Mouse (Mus musculus): Measurements from ENCODE around the gene Prdx5. TPM values are rescaled to one million over a fixed set of nuclear protein-coding genes. Genes with fewer than 3 reads are reported as not detected.
A peak's percentile ranks its signal among the peaks of the same experiment; 100 is the strongest.

The Prdx5 gene
- polyA plus RNA-seq, 1 experiment from 2014 or later: 117 TPM

DNA sequence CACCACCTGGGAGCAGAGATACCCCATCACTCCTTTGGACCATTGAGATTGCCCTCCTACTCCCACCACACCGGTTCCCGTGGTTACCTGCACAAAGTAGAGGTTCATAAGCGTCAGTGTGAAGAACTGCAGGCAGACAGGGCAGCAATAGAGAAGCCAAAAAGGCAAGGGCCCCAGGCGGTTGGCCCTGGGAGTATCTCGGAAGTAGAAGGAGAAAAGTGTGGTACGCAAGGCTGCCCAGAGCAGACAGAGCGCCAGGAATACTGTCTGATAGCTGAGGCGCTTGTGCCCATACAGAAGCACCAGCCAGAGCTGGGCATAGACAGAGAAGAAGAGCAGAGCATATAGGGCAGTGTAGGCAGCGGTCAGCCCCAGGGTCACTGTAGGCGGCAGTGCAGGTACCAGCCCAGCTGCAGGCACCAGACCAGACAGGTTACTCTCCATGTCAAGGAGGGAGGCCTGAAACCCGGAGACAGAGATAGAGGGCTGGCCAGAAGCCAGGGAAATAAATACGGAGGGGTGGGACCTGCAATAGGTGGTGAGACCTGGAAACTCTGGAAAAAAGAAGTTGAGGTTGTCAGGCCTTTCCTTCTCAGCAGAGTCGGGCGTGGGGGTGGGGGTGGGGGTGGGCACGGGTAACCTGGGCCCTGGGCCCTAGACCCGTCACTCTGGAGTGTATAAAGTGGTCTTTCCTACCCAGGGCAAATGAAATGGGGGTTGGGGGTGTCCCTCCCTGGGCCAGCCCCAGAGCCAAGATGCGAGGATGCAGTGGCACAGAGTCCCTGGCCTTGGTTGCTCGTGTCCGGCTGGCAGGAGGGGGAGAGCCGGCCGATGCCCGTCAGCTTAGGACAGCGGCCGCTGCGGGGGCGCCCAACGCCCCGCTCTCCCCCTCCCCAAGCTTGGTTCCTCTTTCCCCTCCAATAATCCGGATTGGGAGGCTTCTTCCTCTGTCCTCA lies 30.8 kb upstream of the Prdx5 start:
- Histone ChIP-seq H3K27me3 (replicated peaks; ENCODE audit: control insufficient read depth, insufficient read depth, low read length) (peaks cover 6% of the 10 kb centered on the region), H3K4me1 (replicated peaks; ENCODE audit: control insufficient read depth, insufficient read depth, low read length) (peaks cover 16% of the 10 kb centered on the region), H3K27ac (ENCODE audit: low read depth, low read length) (peak overlapping the region; percentile 8; the same call in 1 of the 2 replicates), H3K4me3 (ENCODE audit: low read depth, low read length) (peak overlapping the region; percentile 70), H3K36me3 (ENCODE audit: control insufficient read depth, insufficient read depth, low read length) (0 out of 2 replicates have a peak, but pooled peaks cover 3% of the 10 kb centered on the region), H3K9me3 (ENCODE audit: control insufficient read depth, low read length) (no peaks in the 10 kb centered on the region), H3K4me2 (peak overlapping the region; percentile 96), H3K9ac (ENCODE audit: low read depth, low read length) (peak overlapping the region; percentile 83)
- WGBS: 22% methylated on average over 29 of the region's 29 CpGs
- DNase-seq (ENCODE audit: low spot score) (peak; percentile 57), ATAC-seq (replicated peaks; ENCODE audit: low FRiP score) (no peak)

DNA sequence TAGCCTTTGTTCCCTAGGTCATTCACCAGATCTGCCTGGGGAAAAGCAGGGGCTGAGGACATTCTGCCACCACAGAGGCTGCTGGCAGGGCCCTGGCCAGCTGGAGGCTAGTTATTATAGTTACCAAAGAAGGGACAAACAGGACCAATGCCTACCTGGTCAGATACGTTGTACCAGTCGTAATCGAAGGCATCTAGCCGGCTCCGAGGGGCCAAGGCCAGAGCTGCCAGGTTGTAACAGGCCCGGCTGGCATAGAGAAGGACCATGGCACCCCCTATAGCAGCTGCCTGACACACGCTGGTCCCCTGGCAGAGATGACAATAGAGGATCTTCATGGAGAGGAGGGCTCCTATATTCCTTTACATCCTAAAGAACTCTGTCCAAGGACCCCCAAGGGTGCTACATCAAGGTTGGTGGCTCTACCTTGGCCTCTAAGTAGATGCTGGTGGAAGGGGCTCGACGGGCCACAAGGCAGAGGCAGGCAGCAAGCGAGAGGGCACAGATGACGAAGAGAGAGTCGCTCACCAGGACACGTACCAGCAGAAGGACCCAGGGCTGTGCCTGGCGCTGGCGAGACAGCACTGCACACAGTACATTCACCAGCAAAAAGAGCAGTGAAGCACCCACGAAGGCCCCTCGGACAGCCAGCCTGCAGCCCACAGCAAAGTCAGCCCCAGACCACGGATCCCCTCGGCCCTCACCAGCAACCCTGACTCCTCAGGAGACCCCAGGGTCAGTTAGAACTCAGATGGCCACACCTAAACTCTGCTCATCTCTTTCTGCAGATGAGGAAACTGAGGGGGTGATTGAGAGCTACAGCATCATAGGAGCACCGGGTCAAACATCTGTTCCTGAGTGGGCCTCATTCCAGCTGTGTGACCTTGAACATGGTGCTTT lies 29.4 kb upstream of the Prdx5 start:
- Histone ChIP-seq H3K36me3 (ENCODE audit: control insufficient read depth, insufficient read depth, low read length) (no peaks in the 10 kb centered on the region), H3K9ac (ENCODE audit: low read depth, low read length) (no peak overlapping the region), H3K4me2 (no peak overlapping the region), H3K27me3 (replicated peaks; ENCODE audit: control insufficient read depth, insufficient read depth, low read length) (peaks cover 19% of the 10 kb centered on the region), H3K27ac (ENCODE audit: low read depth, low read length) (no peak overlapping the region), H3K4me1 (replicated peaks; ENCODE audit: control insufficient read depth, insufficient read depth, low read length) (peaks cover 16% of the 10 kb centered on the region), H3K9me3 (ENCODE audit: control insufficient read depth, low read length) (no peaks in the 10 kb centered on the region), H3K4me3 (ENCODE audit: low read depth, low read length) (no peak overlapping the region)
- DNase-seq (ENCODE audit: low spot score): no peak
- 88% methylated on average over 20 of the region's 20 CpGs for WGBS
- ATAC-seq (replicated peaks; ENCODE audit: low FRiP score): no peak

DNA sequence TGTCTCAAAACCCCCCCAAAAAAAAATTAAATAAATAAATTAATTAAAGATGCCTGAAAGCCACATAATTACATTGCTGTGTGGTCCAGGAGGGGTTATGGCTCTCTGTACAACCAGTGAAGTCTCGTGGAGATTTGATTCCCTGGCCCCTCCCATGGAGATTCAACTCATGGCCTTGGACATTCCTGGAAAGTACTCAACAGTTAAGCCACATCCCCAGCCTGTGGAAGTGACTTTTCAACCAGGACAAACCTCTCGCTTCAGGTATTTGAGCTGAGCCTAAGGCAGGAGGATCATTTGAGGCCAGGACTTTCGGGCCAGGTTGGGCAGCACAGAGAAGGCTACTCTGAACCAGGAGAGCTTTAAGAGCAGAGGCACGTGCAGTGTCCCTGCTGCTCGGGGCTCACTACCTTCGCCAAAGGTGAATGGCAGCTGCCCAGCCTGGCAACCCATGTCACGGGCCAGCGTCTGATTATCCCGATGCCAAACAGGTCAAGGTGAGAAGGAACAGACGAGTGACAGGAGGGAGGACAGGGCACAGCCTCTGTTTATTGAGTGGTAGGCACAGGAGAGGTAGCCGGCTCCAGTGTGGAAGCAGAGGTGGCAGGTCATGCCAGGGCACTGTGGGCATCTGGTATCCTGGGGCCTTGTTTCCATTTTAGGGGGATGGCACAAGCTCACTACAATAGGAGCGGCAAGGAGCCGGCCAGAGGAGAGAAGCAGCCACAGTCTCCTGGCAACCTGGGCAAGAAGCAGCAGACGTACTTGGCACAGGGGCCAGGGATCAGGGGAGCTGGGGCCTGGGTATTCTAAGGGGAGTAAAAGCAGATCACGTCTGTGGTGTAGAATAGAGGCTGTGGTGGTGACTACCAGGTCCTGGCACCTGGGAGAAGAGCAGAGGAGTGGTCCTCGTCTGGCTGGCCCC lies 27.9 kb upstream of the Prdx5 start:
- peaks cover 34% of the 10 kb centered on the region for H3K27me3 ChIP-seq (replicated peaks; ENCODE audit: control insufficient read depth, insufficient read depth, low read length)
- WGBS: 83% methylated on average over 16 of the region's 16 CpGs
- H3K36me3 ChIP-seq (ENCODE audit: control insufficient read depth, insufficient read depth, low read length): no peaks in the 10 kb centered on the region
- no peak overlapping the region for H3K27ac ChIP-seq (ENCODE audit: low read depth, low read length)
- no peaks in the 10 kb centered on the region for H3K9me3 ChIP-seq (ENCODE audit: control insufficient read depth, low read length)
- ATAC-seq (replicated peaks; ENCODE audit: low FRiP score) (no peak), DNase-seq (ENCODE audit: low spot score) (no peak)
- H3K4me1 ChIP-seq (replicated peaks; ENCODE audit: control insufficient read depth, insufficient read depth, low read length): peaks cover 12% of the 10 kb centered on the region
- no peak overlapping the region for H3K4me2 ChIP-seq
- no peak overlapping the region for H3K4me3 ChIP-seq (ENCODE audit: low read depth, low read length)
- H3K9ac ChIP-seq (ENCODE audit: low read depth, low read length): no peak overlapping the region

DNA sequence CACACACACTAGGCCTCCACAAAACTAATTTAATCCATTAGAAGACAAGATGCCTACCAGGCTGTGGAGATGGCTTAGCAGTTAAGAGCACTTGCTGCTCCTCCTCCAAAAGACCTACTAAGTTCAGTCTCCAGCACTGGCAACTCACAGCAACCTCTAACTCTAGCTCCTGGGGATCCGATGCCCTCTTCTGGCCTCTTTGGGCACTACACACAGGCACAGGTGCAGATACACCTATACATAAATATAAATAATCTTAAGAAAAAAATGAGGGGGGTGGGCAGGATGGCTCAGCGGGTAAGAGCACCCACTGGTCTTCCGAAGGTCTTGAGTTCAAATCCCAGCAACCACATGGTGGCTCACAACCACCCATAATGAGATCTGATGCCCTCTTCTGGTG lies 26.4 kb upstream of the Prdx5 start:
- H3K36me3 ChIP-seq (ENCODE audit: control insufficient read depth, insufficient read depth, low read length): no peaks in the 10 kb centered on the region
- 22% methylated on average over 3 of the region's 3 CpGs for WGBS
- H3K9me3 ChIP-seq (ENCODE audit: control insufficient read depth, low read length): no peaks in the 10 kb centered on the region
- no peak for DNase-seq (ENCODE audit: low spot score)
- peaks cover 49% of the 10 kb centered on the region for H3K27me3 ChIP-seq (replicated peaks; ENCODE audit: control insufficient read depth, insufficient read depth, low read length)
- H3K4me1 ChIP-seq (replicated peaks; ENCODE audit: control insufficient read depth, insufficient read depth, low read length): peaks cover 9% of the 10 kb centered on the region
- H3K27ac ChIP-seq (ENCODE audit: low read depth, low read length): no peak overlapping the region
- no peak overlapping the region for H3K4me2 ChIP-seq
- no peak for ATAC-seq (replicated peaks; ENCODE audit: low FRiP score)
- no peak overlapping the region for H3K4me3 ChIP-seq (ENCODE audit: low read depth, low read length)
- H3K9ac ChIP-seq (ENCODE audit: low read depth, low read length): no peak overlapping the region

DNA sequence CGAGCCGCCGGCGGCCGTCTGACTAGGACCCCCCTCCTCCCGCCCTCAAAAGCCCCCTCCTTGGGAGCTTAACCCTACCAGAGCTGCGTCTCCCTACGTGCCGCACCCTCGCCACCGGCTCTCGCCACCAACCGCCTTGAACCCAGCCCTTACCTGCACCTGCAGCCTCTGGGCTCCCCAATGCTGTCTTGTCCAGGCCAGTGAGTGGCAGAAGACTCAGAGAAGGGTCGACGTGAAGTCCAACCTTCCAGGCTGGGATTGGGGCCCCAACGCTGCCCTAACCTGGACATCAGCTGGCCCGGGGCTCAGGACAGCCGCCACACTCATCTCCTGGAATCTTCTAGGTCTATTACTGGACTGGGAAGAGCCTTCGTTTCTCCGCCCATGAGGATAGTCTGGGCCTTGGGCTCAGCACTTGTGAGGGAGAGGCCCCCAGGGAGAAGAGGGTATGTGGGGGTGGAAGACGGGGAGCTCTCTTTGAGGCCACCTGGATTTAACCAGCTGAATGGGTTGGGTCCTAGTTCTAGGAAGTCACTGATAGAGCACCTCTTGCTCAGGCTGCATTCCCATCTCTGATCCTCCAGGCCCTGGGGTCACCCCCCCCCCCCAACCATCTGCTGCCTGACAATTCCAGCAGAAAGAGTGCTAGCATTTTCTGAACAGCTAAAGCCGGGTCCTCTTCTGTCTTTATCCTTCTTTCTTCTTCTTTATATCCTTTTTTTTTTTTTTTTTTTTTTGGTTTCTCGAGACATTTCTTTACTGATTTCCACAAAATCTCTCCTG lies 24.5 kb upstream of the Prdx5 start, which contains the start of gene Kcnk4:
Gene Kcnk4 (minus strand): TSS at position 321 of the 783 bp plus-strand sequence.
- 17% methylated on average over 23 of the region's 23 CpGs for WGBS

DNA sequence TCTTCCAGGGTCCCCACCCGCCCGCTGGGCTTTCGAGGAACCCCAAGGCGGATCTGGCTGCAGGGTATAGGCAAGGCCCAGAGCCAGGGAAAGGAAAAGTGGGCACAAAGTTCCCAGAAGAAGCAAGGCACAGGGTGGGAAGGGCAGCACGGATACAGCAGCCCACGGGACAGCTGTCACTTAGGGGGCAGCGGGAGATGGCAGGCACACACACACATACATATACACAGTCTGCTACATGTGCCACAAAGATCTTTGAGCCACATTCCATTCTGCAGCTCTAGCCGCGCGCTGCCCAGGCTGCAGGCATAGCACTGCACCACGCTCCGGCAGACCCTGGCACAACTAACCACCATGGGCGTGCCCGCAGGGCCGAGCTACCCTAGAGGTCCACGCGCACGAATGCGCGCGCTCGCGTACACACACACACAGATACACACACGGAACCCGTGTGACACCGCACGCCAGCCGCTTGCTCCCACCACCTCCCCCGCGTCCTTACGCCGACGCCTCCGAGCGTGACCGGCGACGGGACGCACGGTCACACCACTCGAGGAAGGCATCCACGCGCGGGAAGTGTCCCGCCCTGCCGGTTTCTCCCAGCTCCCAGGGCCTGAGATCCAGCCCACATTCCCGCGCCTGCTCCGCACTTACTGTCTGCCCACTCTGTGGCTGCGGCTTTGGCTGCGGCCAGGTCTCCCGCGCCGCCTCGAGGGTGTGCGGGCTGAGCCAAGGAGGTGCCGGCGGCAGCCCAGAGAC lies 23.7 kb upstream of the Prdx5 start:
- Histone ChIP-seq H3K4me1 (replicated peaks; ENCODE audit: control insufficient read depth, insufficient read depth, low read length) (no peaks in the 10 kb centered on the region; the same call in 1 of the 2 replicates), H3K4me2 (peak overlapping the region; percentile 46), H3K9ac (ENCODE audit: low read depth, low read length) (no peak overlapping the region), H3K27ac (ENCODE audit: low read depth, low read length) (no peak overlapping the region), H3K9me3 (ENCODE audit: control insufficient read depth, low read length) (no peaks in the 10 kb centered on the region), H3K27me3 (replicated peaks; ENCODE audit: control insufficient read depth, insufficient read depth, low read length) (peaks cover 73% of the 10 kb centered on the region), H3K36me3 (ENCODE audit: control insufficient read depth, insufficient read depth, low read length) (no peaks in the 10 kb centered on the region), H3K4me3 (ENCODE audit: low read depth, low read length) (peak overlapping the region; percentile 28)
- DNase-seq (ENCODE audit: low spot score) (no peak), ATAC-seq (replicated peaks; ENCODE audit: low FRiP score) (no peak)
- 8% methylated on average over 58 of the region's 58 CpGs for WGBS

More for the DNA sequence above, 24.5 kb upstream of the Prdx5 start, which contains the start of gene Kcnk4:
- DNase-seq (ENCODE audit: low spot score): no peak
- no peak for ATAC-seq (replicated peaks; ENCODE audit: low FRiP score)
- Histone ChIP-seq H3K4me1 (replicated peaks; ENCODE audit: control insufficient read depth, insufficient read depth, low read length) (no peaks in the 10 kb centered on the region; the same call in 1 of the 2 replicates), H3K27ac (ENCODE audit: low read depth, low read length) (no peak within 1 kb of the TSS), H3K4me2 (peak within 1 kb of the TSS; percentile 46), H3K9ac (ENCODE audit: low read depth, low read length) (no peak within 1 kb of the TSS), H3K27me3 (replicated peaks; ENCODE audit: control insufficient read depth, insufficient read depth, low read length) (peaks cover 65% of the 10 kb centered on the region), H3K4me3 (ENCODE audit: low read depth, low read length) (peak within 1 kb of the TSS; percentile 28), H3K36me3 (ENCODE audit: control insufficient read depth, insufficient read depth, low read length) (no peaks in the 10 kb centered on the region), H3K9me3 (ENCODE audit: control insufficient read depth, low read length) (no peaks in the 10 kb centered on the region)

DNA sequence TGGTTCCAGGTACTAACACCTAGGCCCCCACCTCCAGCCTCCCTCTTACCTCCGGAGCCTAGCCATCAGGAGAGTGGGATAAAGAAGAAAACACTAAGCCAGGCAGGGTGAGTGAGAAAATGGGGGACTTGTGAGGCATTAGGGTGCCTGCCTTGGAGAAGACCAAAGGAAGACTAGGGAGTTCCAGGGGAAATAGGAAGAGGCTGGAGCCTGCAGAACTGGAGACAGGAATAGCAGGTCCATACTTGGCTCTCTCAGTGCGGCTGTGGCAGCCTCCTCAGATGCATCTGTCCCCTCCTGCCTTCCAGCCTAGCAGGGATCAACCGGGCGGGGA lies 23.2 kb upstream of the Prdx5 start:
- Histone ChIP-seq H3K4me3 (ENCODE audit: low read depth, low read length) (no peak overlapping the region), H3K4me1 (replicated peaks; ENCODE audit: control insufficient read depth, insufficient read depth, low read length) (no peaks in the 10 kb centered on the region; the same call in 1 of the 2 replicates), H3K27me3 (replicated peaks; ENCODE audit: control insufficient read depth, insufficient read depth, low read length) (peaks cover 78% of the 10 kb centered on the region), H3K9ac (ENCODE audit: low read depth, low read length) (no peak overlapping the region), H3K4me2 (no peak overlapping the region), H3K36me3 (ENCODE audit: control insufficient read depth, insufficient read depth, low read length) (no peaks in the 10 kb centered on the region), H3K27ac (ENCODE audit: low read depth, low read length) (no peak overlapping the region), H3K9me3 (ENCODE audit: control insufficient read depth, low read length) (no peaks in the 10 kb centered on the region)
- WGBS: 24% methylated on average over 4 of the region's 4 CpGs
- ATAC-seq (replicated peaks; ENCODE audit: low FRiP score): no peak
- no peak for DNase-seq (ENCODE audit: low spot score)

Data from liver, embryonic 11.5 days (tissue).